Mouse (Mus musculus): ENCODE data around the gene Sik3. TPM values are rescaled to one million over a fixed set of nuclear protein-coding genes. Genes with fewer than 3 reads are reported as not detected.
A peak's percentile ranks its signal among the peaks of the same experiment; 100 is the strongest.

Sik3 gene
- total RNA-seq, 2 experiments from 2014 or later, result 38.0 to 41.1 TPM

GRCm38 (mm10) chr9:46098360-46098985 lies 85.9 kb downstream of the Sik3 start:
- no peak for DNase-seq
- Histone ChIP-seq H3K27ac (no peak overlapping the region), H3K4me3 (no peak overlapping the region)
- no peak for TF ChIP-seq CTCF (IDR thresholded peaks at IDR 0.05)
- intact Hi-C loops (cut with DNase I), result no loop called here

- no peak overlapping the region for H3K27ac ChIP-seq
- TF ChIP-seq CTCF (IDR thresholded peaks at IDR 0.05), result no peak
- intact Hi-C loops (cut with DNase I), result no loop called here
- no peak overlapping the region for H3K4me3 ChIP-seq
- DNase-seq, result no peak
Observed at GRCm38 (mm10) chr9:46099107-46099506, 86.5 kb downstream of the Sik3 start.

GRCm38 (mm10) chr9:46103154-46103553 lies 90.5 kb downstream of the Sik3 start:
- H3K27ac ChIP-seq, result no peak overlapping the region
- intact Hi-C loops (cut with DNase I), result no loop called here
- H3K4me3 ChIP-seq, result no peak overlapping the region
- TF ChIP-seq CTCF (IDR thresholded peaks at IDR 0.05), result no peak
- no peak for DNase-seq

- no peak for DNase-seq
- H3K4me3 ChIP-seq, result no peak overlapping the region
- no peak for TF ChIP-seq CTCF (IDR thresholded peaks at IDR 0.05)
- intact Hi-C loops (cut with DNase I), result no loop called here
- H3K27ac ChIP-seq, result no peak overlapping the region
Observed at GRCm38 (mm10) chr9:46106105-46106504, 93.5 kb downstream of the Sik3 start.

- intact Hi-C loops (cut with DNase I), result no loop called here
- Histone ChIP-seq H3K4me3 (peak overlapping the region; percentile 33), H3K27ac (peak overlapping the region; percentile 64)
- DNase-seq, result no peak
- no peak for TF ChIP-seq CTCF (IDR thresholded peaks at IDR 0.05)
Observed at GRCm38 (mm10) chr9:46110648-46111047, 98.0 kb downstream of the Sik3 start.

GRCm38 (mm10) chr9:46111334-46111733 lies 98.7 kb downstream of the Sik3 start:
- H3K4me3 ChIP-seq, result peak overlapping the region; percentile 33
- intact Hi-C loops (cut with DNase I), result no loop called here
- no peak for TF ChIP-seq CTCF (IDR thresholded peaks at IDR 0.05)
- peak overlapping the region; percentile 64 for H3K27ac ChIP-seq
- no peak for DNase-seq

- Histone ChIP-seq H3K4me3 (no peak overlapping the region), H3K27ac (peak overlapping the region; percentile 64)
- DNase-seq, result peak; percentile 62
- no peak for TF ChIP-seq CTCF (IDR thresholded peaks at IDR 0.05)
- intact Hi-C loops (cut with DNase I), result no loop called here
Observed at GRCm38 (mm10) chr9:46112246-46112645, 99.6 kb downstream of the Sik3 start.

- H3K27ac ChIP-seq, result no peak overlapping the region; the same call in 1 of the 2 replicates
- intact Hi-C loops (cut with DNase I), result no loop called here
- no peak overlapping the region for H3K4me3 ChIP-seq
- no peak for TF ChIP-seq CTCF (IDR thresholded peaks at IDR 0.05)
- DNase-seq, result no peak
Observed at GRCm38 (mm10) chr9:46118844-46119385, 106.3 kb downstream of the Sik3 start.

- Histone ChIP-seq H3K27ac (peak overlapping the region; percentile 66), H3K4me3 (no peak overlapping the region)
- peak; percentile 86 for DNase-seq
- intact Hi-C loops (cut with DNase I), result loop anchor here (5.0 kb wide), 1 partner anchor 62 kb away; no protein-coding TSS in a partner anchor
- no peak for TF ChIP-seq CTCF (IDR thresholded peaks at IDR 0.05)
Observed at GRCm38 (mm10) chr9:46119943-46120441, 107.4 kb downstream of the Sik3 start.

- no peak for TF ChIP-seq CTCF (IDR thresholded peaks at IDR 0.05)
- no peak for DNase-seq
- intact Hi-C loops (cut with DNase I), result loop anchor here (5.0 kb wide), 1 partner anchor 62 kb away; no protein-coding TSS in a partner anchor
Observed at GRCm38 (mm10) chr9:46120468-46121253, 108.0 kb downstream of the Sik3 start.

GRCm38 (mm10) chr9:46121486-46121885 lies 108.9 kb downstream of the Sik3 start:
- Histone ChIP-seq H3K27ac (no peak overlapping the region), H3K4me3 (no peak overlapping the region)
- no peak for TF ChIP-seq CTCF (IDR thresholded peaks at IDR 0.05)
- DNase-seq, result no peak
- intact Hi-C loops (cut with DNase I), result loop anchor here (5.0 kb wide), 1 partner anchor 61 kb away; no protein-coding TSS in a partner anchor

More at GRCm38 (mm10) chr9:46120468-46121253, 108.0 kb downstream of the Sik3 start:
- no peak overlapping the region for H3K4me3 ChIP-seq
- peak overlapping the region; percentile 66 for H3K27ac ChIP-seq

GRCm38 (mm10) chr9:46122731-46123130 lies 110.1 kb downstream of the Sik3 start:
- no peak for TF ChIP-seq CTCF (IDR thresholded peaks at IDR 0.05)
- DNase-seq, result no peak
- Histone ChIP-seq H3K4me3 (no peak overlapping the region), H3K27ac (peak overlapping the region; percentile 41; the same call in 1 of the 2 replicates)
- intact Hi-C loops (cut with DNase I), result loop anchor here (5.0 kb wide), 1 partner anchor 60 kb away; no protein-coding TSS in a partner anchor

GRCm38 (mm10) chr9:46126295-46126694 lies 113.7 kb downstream of the Sik3 start:
- TF ChIP-seq CTCF (IDR thresholded peaks at IDR 0.05), result no peak
- Histone ChIP-seq H3K4me3 (no peak overlapping the region), H3K27ac (peak overlapping the region; percentile 63)
- no peak for DNase-seq
- intact Hi-C loops (cut with DNase I), result no loop called here
